Mouse (Mus musculus) heart, postnatal 0 days (tissue): ENCODE measurements at regions not wholly inside any gene's neighbourhood (a gene's known extent, or its start where the extent isn't known, plus 50 kb on each side); places are given as distances from the start of the nearest gene placed in this dataset.

Experiments
- ATAC-seq: fragments of 200-750 bp; cut with Nextera tagmentation; 2 replicates; pipeline ENCODE4 v1.8.0; 2017; ENCODE audit warnings: low read depth, moderate number of reproducible peaks, moderate library complexity; ENCODE audit not compliant: insufficient read depth
- DNase-seq: peaks from one replicate; pipeline ENCODE4 v3.0.0-alpha.2; 2016; ENCODE audit warnings: low spot score
- H3K27ac ChIP-seq: fragments of 300-500 bp; sonication (generic); 2 replicates; pipeline ENCODE4 v1.5.1; 2014; ENCODE audit warnings: low read depth, mild to moderate bottlenecking
- H3K27me3 ChIP-seq: fragments of 300-500 bp; sonication (generic); 2 replicates; pipeline ENCODE4 v1.6.1; 2014; ENCODE audit warnings: low read length, mixed read lengths; ENCODE audit not compliant: control insufficient read depth, insufficient read depth
- H3K36me3 ChIP-seq: fragments of 300-500 bp; sonication (generic); replicated peaks from 2 replicates; pipeline ENCODE4 v1.6.1; 2014; ENCODE audit warnings: low read length, mixed read lengths; ENCODE audit not compliant: control insufficient read depth, insufficient read depth
- H3K4me1 ChIP-seq: fragments of 300-500 bp; sonication (generic); 2 replicates; pipeline ENCODE4 v1.6.1; 2014; ENCODE audit warnings: antibody characterized with exemption; ENCODE audit not compliant: control insufficient read depth, insufficient read depth
- H3K4me2 ChIP-seq: fragments of 300-500 bp; sonication (generic); 2 replicates; pipeline ENCODE4 v1.6.1; 2014; ENCODE audit warnings: low read depth, mild to moderate bottlenecking, low read length, moderate library complexity
- H3K4me3 ChIP-seq: fragments of 300-500 bp; sonication (generic); 2 replicates; pipeline ENCODE4 v1.5.1; 2014; ENCODE audit warnings: low read depth, low read length
- H3K9ac ChIP-seq: fragments of 300-500 bp; sonication (generic); replicated peaks from 2 replicates; pipeline ENCODE4 v1.6.1; 2014; ENCODE audit warnings: low read depth, low read length, mixed read lengths
- H3K9me3 ChIP-seq: fragments of 300-500 bp; sonication (generic); replicated peaks from 2 replicates; pipeline ENCODE4 v1.6.1; 2016; ENCODE audit warnings: low read length; ENCODE audit not compliant: control insufficient read depth
- CTCF ChIP-seq: IDR thresholded peaks from 2 replicates; pipeline ENCODE4 v1.5.1; 2016; ENCODE audit warnings: antibody characterized with exemption, control low read depth, low read depth
- EP300 ChIP-seq: IDR thresholded peaks from 2 replicates; pipeline ENCODE4 v1.6.1; 2016; ENCODE audit warnings: antibody characterized with exemption, low read depth
- WGBS: fragments of 180-500 bp; shearing (Covaris S2); extraction: QIAGEN DNeasy Blood & Tissue Kit; methylation state at CpG from one replicate; pipeline ENCODE4 v1.1.7; 2014; 5-methylcytosine and 5-hydroxymethylcytosine counted together

GRCm38 (mm10) chr3:154440899-154441298 lies 110.4 kb upstream of the Lhx8 start:
- TF ChIP-seq CTCF (no peak), EP300 (no peak)
- no peaks in the 10 kb centered on the region; the same call in 1 of the 2 replicates for H3K9me3 ChIP-seq
- H3K4me1 ChIP-seq, result no peaks in the 10 kb centered on the region
- ATAC-seq, result no peak
- no peaks in the 10 kb centered on the region for H3K27me3 ChIP-seq
- no peak overlapping the region for H3K27ac ChIP-seq
- no peak overlapping the region for H3K4me3 ChIP-seq
- no peak overlapping the region for H3K4me2 ChIP-seq
- 73% methylated on average over 2 of the region's 2 CpGs for WGBS
- no peak overlapping the region for H3K9ac ChIP-seq
- DNase-seq, result no peak
- no peaks in the 10 kb centered on the region for H3K36me3 ChIP-seq

GRCm38 (mm10) chr3:154430856-154431255 lies 100.4 kb upstream of the Lhx8 start:
- H3K27me3 ChIP-seq, result no peaks in the 10 kb centered on the region
- no peak overlapping the region for H3K27ac ChIP-seq
- no peak overlapping the region for H3K4me2 ChIP-seq
- H3K9me3 ChIP-seq, result no peaks in the 10 kb centered on the region
- no peaks in the 10 kb centered on the region for H3K4me1 ChIP-seq
- H3K9ac ChIP-seq, result no peak overlapping the region
- 81% methylated on average over 7 of the region's 7 CpGs for WGBS
- no peak for ATAC-seq
- no peak overlapping the region for H3K4me3 ChIP-seq
- no peaks in the 10 kb centered on the region for H3K36me3 ChIP-seq
- no peak for TF ChIP-seq EP300
- TF ChIP-seq CTCF, result no peak
- DNase-seq, result no peak

GRCm38 (mm10) chr3:154429666-154430065 lies 99.2 kb upstream of the Lhx8 start:
- Histone ChIP-seq H3K9ac (no peak overlapping the region), H3K27ac (no peak overlapping the region), H3K4me3 (no peak overlapping the region), H3K4me1 (no peaks in the 10 kb centered on the region), H3K9me3 (no peaks in the 10 kb centered on the region), H3K4me2 (no peak overlapping the region), H3K36me3 (no peaks in the 10 kb centered on the region), H3K27me3 (no peaks in the 10 kb centered on the region)
- 83% methylated on average over 6 of the region's 6 CpGs for WGBS
- TF ChIP-seq EP300 (no peak), CTCF (no peak)
- DNase-seq, result no peak
- ATAC-seq, result no peak

GRCm38 (mm10) chr3:154424589-154424988 lies 94.1 kb upstream of the Lhx8 start:
- TF ChIP-seq CTCF, result no peak
- no peak for TF ChIP-seq EP300
- H3K4me3 ChIP-seq, result no peak overlapping the region
- ATAC-seq (no peak), DNase-seq (no peak)
- H3K9ac ChIP-seq, result no peak overlapping the region
- H3K4me1 ChIP-seq, result no peaks in the 10 kb centered on the region
- H3K36me3 ChIP-seq, result no peaks in the 10 kb centered on the region
- WGBS, result 77% methylated on average over 5 of the region's 5 CpGs
- H3K9me3 ChIP-seq, result no peaks in the 10 kb centered on the region
- H3K27me3 ChIP-seq, result no peaks in the 10 kb centered on the region
- no peak overlapping the region for H3K27ac ChIP-seq
- H3K4me2 ChIP-seq, result no peak overlapping the region

GRCm38 (mm10) chr3:154421461-154421950 lies 91.0 kb upstream of the Lhx8 start:
- ATAC-seq, result no peak
- H3K9ac ChIP-seq, result no peak overlapping the region
- WGBS, result 77% methylated on average over 7 of the region's 7 CpGs

GRCm38 (mm10) chr3:154418177-154418832 lies 87.8 kb upstream of the Lhx8 start:
- no peak for ATAC-seq
- no peaks in the 10 kb centered on the region for H3K36me3 ChIP-seq
- no peak overlapping the region for H3K9ac ChIP-seq
- no peak overlapping the region for H3K4me3 ChIP-seq
- H3K4me2 ChIP-seq, result no peak overlapping the region
- DNase-seq, result no peak
- no peaks in the 10 kb centered on the region for H3K27me3 ChIP-seq
- TF ChIP-seq CTCF, result no peak
- no peaks in the 10 kb centered on the region for H3K9me3 ChIP-seq
- 56% methylated on average over 4 of the region's 4 CpGs for WGBS
- no peaks in the 10 kb centered on the region for H3K4me1 ChIP-seq
- H3K27ac ChIP-seq, result no peak overlapping the region

More at GRCm38 (mm10) chr3:154421461-154421950, 91.0 kb upstream of the Lhx8 start:
- DNase-seq, result no peak
- Histone ChIP-seq H3K27me3 (no peaks in the 10 kb centered on the region), H3K36me3 (no peaks in the 10 kb centered on the region), H3K27ac (no peak overlapping the region), H3K4me2 (no peak overlapping the region), H3K9me3 (no peaks in the 10 kb centered on the region), H3K4me3 (no peak overlapping the region), H3K4me1 (no peaks in the 10 kb centered on the region)
- TF ChIP-seq CTCF (no peak), EP300 (no peak)
